Mouse (Mus musculus) testis, adult 2 months (tissue): ENCODE data around the gene Olfr520.

Experiments used
- CTCF ChIP-seq: fragments of 200-500 bp; IDR thresholded peaks from 2 replicates; pipeline ENCODE4 v1.5.1; 2012; ENCODE audit warnings: low read depth, mild to moderate bottlenecking, inconsistent platforms, low read length, moderate library complexity; ENCODE audit not compliant: control insufficient read depth, insufficient read depth, insufficient replicate concordance
- POLR2A ChIP-seq: fragments of 200-500 bp; IDR thresholded peaks from 2 replicates; pipeline ENCODE4 v1.6.1; 2012; ENCODE audit warnings: low read depth, mild to moderate bottlenecking, inconsistent platforms, low read length, moderate library complexity; ENCODE audit not compliant: control insufficient read depth

GRCm38 (mm10) chr7:99706341-99707037 lies 23.6 kb upstream of the Olfr520 start:
- TF ChIP-seq CTCF (no peak), POLR2A (no peak)
